Mouse (Mus musculus) heart, postnatal 25 days (tissue): Measurements from ENCODE around the gene Ankrd55. TPM values are rescaled to one million over a fixed set of nuclear protein-coding genes. Genes with fewer than 3 reads are reported as not detected.

Source experiments
- DNase-seq: peaks from one replicate; pipeline ENCODE4 v3.0.0; 2022; ENCODE audit warnings: low spot score
- intact Hi-C: fragments of 180-260 bp; cut with DNase I; formaldehyde crosslinking; loops from one replicate; pipeline ENCODE4 v1.15.1; 2025
- total RNA-seq, 2 experiments: library from RNA; stranded (reverse); gene quantifications; 2 replicates each; pipeline ENCODE4 v1.2.3; 2021

The Ankrd55 gene
- total RNA-seq, 2 experiments from 2014 or later: 0.25 to 0.34 TPM

- intact Hi-C loops: loop anchor here (5.0 kb wide), 1 partner anchor 56 kb away; the partner anchor contains the start of gene Il6st
- no peak for DNase-seq
Observed at GRCm38 (mm10) chr13:112406618-112407017, 118.4 kb downstream of the Ankrd55 start.

GRCm38 (mm10) chr13:112407181-112407700 lies 119.0 kb downstream of the Ankrd55 start:
- intact Hi-C loops: loop anchor here (5.0 kb wide), 1 partner anchor 55 kb away; the partner anchor contains the start of gene Il6st
- DNase-seq: no peak

GRCm38 (mm10) chr13:112407776-112408490 lies 119.7 kb downstream of the Ankrd55 start:
- intact Hi-C loops: loop anchor here (5.0 kb wide), 1 partner anchor 54 kb away; the partner anchor contains the start of gene Il6st

GRCm38 (mm10) chr13:112408701-112409100 lies 120.5 kb downstream of the Ankrd55 start:
- no peak for DNase-seq
- intact Hi-C loops: loop anchor here (5.0 kb wide), 1 partner anchor 54 kb away; the partner anchor contains the start of gene Il6st

More at GRCm38 (mm10) chr13:112407776-112408490, 119.7 kb downstream of the Ankrd55 start:
- DNase-seq: no peak

GRCm38 (mm10) chr13:112409331-112409730 lies 121.1 kb downstream of the Ankrd55 start:
- intact Hi-C loops: loop anchor here (5.0 kb wide), 1 partner anchor 53 kb away; the partner anchor contains the start of gene Il6st
- no peak for DNase-seq

- intact Hi-C loops: loop anchor here (5.0 kb wide), 1 partner anchor 52 kb away; the partner anchor contains the start of gene Il6st
- no peak for DNase-seq
Observed at GRCm38 (mm10) chr13:112409851-112410250, 121.6 kb downstream of the Ankrd55 start.

- intact Hi-C loops: no loop called here
- DNase-seq: no peak
Observed at GRCm38 (mm10) chr13:112410461-112410860, 122.2 kb downstream of the Ankrd55 start.

GRCm38 (mm10) chr13:112411216-112411822 lies 123.1 kb downstream of the Ankrd55 start:
- DNase-seq: no peak
- intact Hi-C loops: no loop called here

- intact Hi-C loops: no loop called here
- no peak for DNase-seq
Observed at GRCm38 (mm10) chr13:112412251-112412650, 124.0 kb downstream of the Ankrd55 start.

- DNase-seq: no peak
- intact Hi-C loops: no loop called here
Observed at GRCm38 (mm10) chr13:112412824-112413223, 124.6 kb downstream of the Ankrd55 start.

GRCm38 (mm10) chr13:112413611-112414010 lies 125.4 kb downstream of the Ankrd55 start:
- no peak for DNase-seq
- intact Hi-C loops: no loop called here

- intact Hi-C loops: no loop called here
Observed at GRCm38 (mm10) chr13:112415896-112416295, 127.6 kb downstream of the Ankrd55 start.

GRCm38 (mm10) chr13:112416410-112417162 lies 128.3 kb downstream of the Ankrd55 start:
- DNase-seq: no peak
- intact Hi-C loops: no loop called here

More at GRCm38 (mm10) chr13:112415896-112416295, 127.6 kb downstream of the Ankrd55 start:
- DNase-seq: no peak

GRCm38 (mm10) chr13:112417163-112417523 lies 128.9 kb downstream of the Ankrd55 start:
- intact Hi-C loops: no loop called here
- no peak for DNase-seq

GRCm38 (mm10) chr13:112417861-112418423 lies 129.7 kb downstream of the Ankrd55 start:
- DNase-seq: no peak
- intact Hi-C loops: no loop called here

GRCm38 (mm10) chr13:112418595-112418994 lies 130.3 kb downstream of the Ankrd55 start:
- DNase-seq: no peak
- intact Hi-C loops: no loop called here

GRCm38 (mm10) chr13:112424212-112424611 lies 136.0 kb downstream of the Ankrd55 start:
- intact Hi-C loops: no loop called here
- no peak for DNase-seq

- no peak for DNase-seq
- intact Hi-C loops: no loop called here
Observed at GRCm38 (mm10) chr13:112424635-112425034, 136.4 kb downstream of the Ankrd55 start.

- intact Hi-C loops: no loop called here
- no peak for DNase-seq
Observed at GRCm38 (mm10) chr13:112425181-112425654, 137.0 kb downstream of the Ankrd55 start.
